Mouse (Mus musculus) urinary bladder, postnatal 36 days (tissue): ENCODE measurements around the gene Pctp.

Experiments used
- DNase-seq, 2 experiments: peaks; one replicate each; pipeline ENCODE4 v3.0.0; 2022; ENCODE audit warnings: low spot score in 2 of 2, mixed read lengths in 1 of 2

The Pctp gene

DNA sequence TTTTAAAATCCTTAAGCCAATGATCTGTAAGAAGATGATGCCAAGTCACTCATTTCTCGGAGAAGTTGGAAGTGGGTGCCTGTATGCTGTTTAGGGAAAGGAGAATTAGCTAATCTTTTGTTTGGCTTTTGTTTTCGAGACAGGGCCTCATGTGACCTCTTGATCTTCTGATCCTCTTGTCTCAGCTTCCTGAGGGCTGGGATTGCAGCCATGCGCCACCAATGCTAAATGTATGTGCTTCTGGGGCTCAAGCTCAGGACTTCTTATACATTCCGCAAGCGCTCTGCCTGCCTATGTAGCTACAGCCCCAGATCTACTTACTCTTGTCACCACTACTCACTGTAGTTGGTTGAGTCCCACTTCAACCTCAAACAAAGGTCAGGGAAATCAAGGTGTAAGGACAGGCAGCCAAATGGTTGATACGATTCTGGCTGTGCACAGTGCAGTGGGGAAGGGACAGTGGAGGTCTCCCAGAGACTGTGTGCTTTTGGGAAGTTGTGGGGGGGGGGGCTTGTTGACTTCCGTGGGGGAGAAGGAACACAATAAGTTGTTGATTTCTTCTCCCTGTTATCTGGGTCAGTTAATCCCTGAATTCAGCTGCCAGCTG, 24.8 kb downstream of the Pctp start:
- DNase-seq: no peak

DNA sequence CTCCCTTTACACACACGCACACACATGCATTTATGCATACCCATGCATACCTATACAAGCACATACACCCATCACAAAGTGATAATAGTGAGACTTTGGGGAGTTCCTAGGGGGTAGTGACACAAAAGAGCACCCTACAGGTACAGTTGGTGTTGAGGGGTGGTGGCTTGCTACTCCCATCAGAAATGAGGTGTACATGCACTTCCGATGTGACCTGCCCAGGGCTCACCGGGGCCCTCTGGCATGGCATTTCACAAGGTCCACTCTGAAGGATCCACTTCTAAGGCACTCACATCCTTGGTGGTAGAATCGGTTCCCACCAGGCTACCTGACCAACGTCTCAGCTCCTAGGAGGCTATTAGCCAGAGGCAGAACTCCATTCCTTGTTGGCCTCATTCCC, 26.3 kb downstream of the Pctp start:
- DNase-seq: no peak

DNA sequence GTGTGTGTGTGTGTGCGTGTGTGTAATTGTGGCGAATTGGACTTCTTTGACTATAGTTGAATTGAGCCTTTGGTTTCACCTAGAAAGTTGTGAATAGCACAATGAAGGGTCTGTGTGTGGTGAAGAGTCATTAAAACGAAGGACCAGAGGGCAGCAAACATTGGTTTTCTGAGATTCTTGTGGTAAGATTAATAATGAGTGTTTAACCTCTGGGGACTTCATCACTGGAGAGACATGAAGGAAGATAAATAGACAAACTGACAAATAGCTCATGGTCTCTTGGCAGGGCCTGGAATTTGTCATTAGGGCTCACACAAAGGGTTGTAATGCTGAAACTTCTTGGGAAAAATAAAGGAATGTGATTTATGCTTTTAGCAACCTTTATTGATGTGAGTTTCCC, 31.4 kb downstream of the Pctp start:
- no peak for DNase-seq

DNA sequence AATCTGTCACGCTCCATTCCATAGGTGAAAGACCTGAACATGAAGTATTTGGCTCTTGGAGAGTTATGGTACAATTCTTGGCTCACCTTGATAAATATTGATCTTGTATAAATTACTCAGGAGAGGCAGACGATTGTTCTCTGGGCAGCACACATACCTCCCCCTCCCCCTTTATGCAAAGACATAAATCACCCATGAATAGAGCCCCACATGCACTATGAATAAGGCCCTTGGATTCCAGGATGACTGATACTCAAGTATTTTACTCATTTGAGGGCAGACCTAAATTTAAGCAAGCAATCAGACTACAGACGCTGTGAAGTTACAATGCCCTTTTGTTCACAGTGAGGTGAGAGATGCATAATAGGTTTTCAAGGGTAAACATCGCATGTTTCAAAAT, 32.0 kb downstream of the Pctp start:
- no peak for DNase-seq

DNA sequence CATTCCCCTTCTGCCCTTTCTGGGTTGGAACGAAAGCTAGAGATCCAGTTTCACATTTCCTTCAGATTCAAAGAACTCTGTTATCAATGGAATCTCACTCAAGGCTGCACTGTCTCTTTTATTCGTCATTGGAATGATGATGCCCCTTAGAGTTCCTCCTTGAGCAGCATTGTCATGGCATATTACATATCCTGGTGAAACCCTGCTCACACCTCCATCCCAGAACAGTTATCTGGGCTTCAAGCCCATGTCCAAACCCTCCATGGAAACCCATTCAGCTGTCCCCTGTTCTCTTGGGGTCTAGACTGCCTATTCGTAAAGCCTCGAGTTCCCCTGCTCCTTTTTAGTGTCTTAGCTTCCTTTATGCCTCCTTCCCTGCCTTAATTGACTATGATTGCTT, 33.6 kb downstream of the Pctp start:
- no peak for DNase-seq

DNA sequence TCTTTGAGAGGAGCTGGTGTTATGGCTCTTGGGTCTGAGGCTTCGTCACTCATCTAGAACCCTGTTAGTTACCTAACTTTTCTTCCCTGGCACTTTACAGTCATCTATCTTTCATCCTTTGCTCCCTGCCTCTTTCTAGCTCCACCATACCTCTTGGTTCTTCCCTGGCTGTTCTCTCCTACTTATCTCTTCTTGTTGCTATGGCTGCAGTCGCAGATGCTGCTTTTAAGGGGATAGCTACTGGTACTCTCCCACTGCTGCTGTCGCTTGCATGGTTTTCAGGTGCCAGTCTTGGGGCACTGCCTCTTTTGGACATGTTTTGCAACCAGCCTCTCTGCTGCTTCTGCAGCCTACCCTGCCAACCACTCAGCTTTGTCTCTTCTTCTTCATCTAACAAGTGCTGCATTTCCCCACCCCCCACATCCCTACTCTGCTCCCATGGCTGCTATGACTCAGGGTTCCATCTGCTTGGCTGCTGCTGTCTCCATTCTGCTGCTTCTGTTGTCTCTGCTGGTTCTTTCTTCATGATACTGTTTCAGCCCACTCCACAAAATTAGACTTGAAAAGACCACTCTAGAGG, 51.9 kb downstream of the Pctp start:
- no peak for DNase-seq

DNA sequence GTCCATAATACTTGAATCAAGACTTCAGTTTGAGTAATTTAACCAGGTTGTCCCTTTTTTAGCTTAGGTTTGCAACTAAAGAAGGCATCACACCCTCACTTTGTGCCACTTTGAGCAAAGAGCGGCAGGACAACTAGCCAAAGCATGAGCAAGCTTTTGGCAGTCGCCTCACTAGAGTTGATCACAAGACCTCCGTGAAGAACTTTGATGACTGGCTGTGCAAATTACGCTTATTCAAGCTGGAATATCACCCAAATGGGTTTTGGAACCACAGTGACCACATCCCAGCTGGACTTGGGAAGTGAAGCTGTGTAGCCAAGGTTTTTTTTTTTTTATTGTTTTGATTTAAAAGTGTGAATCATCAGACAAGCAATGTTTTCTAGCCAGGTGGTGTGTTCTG, 54.9 kb downstream of the Pctp start:
- DNase-seq: peak in 1 of 2 experiments; percentile 32

DNA sequence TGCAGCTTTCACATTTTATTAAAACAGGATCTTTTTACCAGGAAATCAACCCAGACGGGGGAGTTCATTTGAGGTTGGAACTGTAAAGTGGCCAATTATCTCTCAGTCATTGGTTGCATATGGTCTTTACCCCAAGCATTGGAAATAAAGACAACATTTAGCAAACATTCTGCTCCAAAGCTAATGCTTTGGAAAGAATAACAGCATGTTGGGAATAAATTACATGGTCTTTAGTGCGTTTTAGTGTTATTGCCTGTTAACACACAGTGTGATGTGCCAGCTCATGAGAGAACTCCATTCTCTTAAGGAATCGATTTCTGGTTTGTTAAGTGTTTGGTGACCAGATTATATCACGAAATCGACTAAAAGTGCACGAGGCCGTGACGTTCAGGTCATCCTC, 57.5 kb downstream of the Pctp start:
- no peak for DNase-seq

DNA sequence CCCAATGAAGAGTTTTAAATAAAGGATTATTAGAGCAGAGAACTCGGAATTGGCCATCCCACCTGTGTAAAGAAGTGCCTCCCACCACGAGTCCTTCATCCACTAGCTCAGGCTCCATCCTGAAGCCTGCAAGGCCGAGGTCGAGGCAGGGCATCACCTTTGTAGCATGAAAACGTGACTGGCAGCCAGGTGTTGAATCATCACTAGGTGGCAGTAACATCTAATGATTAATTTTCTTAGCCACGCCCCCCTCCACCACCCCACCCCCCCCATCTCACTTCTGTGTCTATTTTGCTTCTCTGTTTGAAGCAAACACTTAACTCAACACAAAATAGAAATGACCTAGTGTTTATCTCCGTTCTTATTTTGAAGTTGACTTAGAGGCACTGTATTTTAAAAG, 65.5 kb downstream of the Pctp start:
- no peak for DNase-seq
